Mouse (Mus musculus) small intestine, adult 2 months (tissue): ENCODE data around the gene Shf.

Experiments
- CTCF ChIP-seq: fragments of 200-500 bp; IDR thresholded peaks from 2 replicates; pipeline ENCODE4 v1.5.1; 2012; ENCODE audit warnings: low read depth, mild to moderate bottlenecking, control low read depth, inconsistent platforms, low read length, moderate library complexity, mixed read lengths; ENCODE audit not compliant: insufficient replicate concordance, insufficient read length; ENCODE audit errors: extremely low read depth
- POLR2A ChIP-seq: fragments of 200-500 bp; IDR thresholded peaks from 2 replicates; pipeline ENCODE4 v1.6.1; 2012; ENCODE audit warnings: low read depth, mild to moderate bottlenecking, control low read depth, inconsistent platforms, low read length, moderate library complexity

GRCm38 (mm10) chr2:122327986-122328385, 41.0 kb downstream of the Shf start:
- TF ChIP-seq CTCF (no peak), POLR2A (no peak)
